Mouse (Mus musculus) embryonic fibroblast, embryonic 13.5 days (primary cell): Measurements from ENCODE around the gene Cpd.

Experiments
- CTCF ChIP-seq: IDR thresholded peaks from 2 replicates; pipeline ENCODE4 v1.5.1; 2011; ENCODE audit warnings: mild to moderate bottlenecking, control low read depth, low read length, moderate library complexity, borderline replicate concordance; ENCODE audit not compliant: insufficient read depth
- POLR2A ChIP-seq: IDR thresholded peaks from 2 replicates; pipeline ENCODE4 v1.6.1; 2011; ENCODE audit warnings: low read depth, mild to moderate bottlenecking, control low read depth, low read length, moderate library complexity

DNA sequence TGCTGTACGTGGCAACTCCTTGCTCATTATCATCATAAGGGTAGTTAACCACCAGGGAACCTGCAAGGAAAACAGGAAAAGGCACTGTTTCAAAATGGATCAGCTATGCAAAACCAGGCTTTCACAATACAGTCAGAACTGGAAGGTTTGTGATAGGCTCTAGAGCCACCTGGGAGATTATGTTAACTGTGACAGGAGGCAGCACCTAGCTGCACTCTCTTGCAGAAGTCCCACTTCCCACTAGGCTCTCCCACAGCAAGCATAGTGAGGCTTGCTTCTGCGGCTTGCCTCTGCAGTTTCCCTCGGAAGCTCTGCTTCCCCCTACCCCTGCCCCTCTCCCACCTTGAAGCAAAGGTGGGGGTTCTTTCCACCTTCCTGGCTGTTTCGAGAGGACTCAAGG, 40.8 kb downstream of the Cpd start:
- TF ChIP-seq CTCF (no peak), POLR2A (no peak)
